Mouse (Mus musculus): ENCODE measurements around the gene Mcf2l. TPM values are rescaled to one million over a fixed set of nuclear protein-coding genes. Genes with fewer than 3 reads are reported as not detected.

The Mcf2l gene
- polyA plus RNA-seq, 1 experiment from 2014 or later = 18.7 TPM

- 81% methylated on average over 4 of the region's 4 CpGs for WGBS
- H3K4me2 ChIP-seq (replicated peaks) = no peak overlapping the region
- H3K27me3 ChIP-seq = no peaks in the 10 kb centered on the region
- H3K9me3 ChIP-seq (replicated peaks) = no peaks in the 10 kb centered on the region
- peaks cover 5% of the 10 kb centered on the region; the same call in 1 of the 2 replicates for H3K4me1 ChIP-seq
- no peak overlapping the region for H3K27ac ChIP-seq (replicated peaks)
- H3K36me3 ChIP-seq = no peaks in the 10 kb centered on the region
- no peak overlapping the region for H3K9ac ChIP-seq
- ATAC-seq (ENCODE audit: insufficient number of reproducible peaks, low FRiP score, low TSS enrichment, low read depth) = no peak
- no peak overlapping the region for H3K4me3 ChIP-seq (replicated peaks)
These were observed 167.9 kb downstream of the Mcf2l start for GRCm38 (mm10) chr8:13041459-13041858.

GRCm38 (mm10) chr8:13047652-13048051, 174.0 kb downstream of the Mcf2l start:
- Histone ChIP-seq H3K4me3 (replicated peaks) (no peak overlapping the region), H3K9ac (no peak overlapping the region), H3K27me3 (no peaks in the 10 kb centered on the region), H3K4me2 (replicated peaks) (no peak overlapping the region), H3K27ac (replicated peaks) (no peak overlapping the region), H3K9me3 (replicated peaks) (no peaks in the 10 kb centered on the region), H3K4me1 (no peaks in the 10 kb centered on the region), H3K36me3 (no peaks in the 10 kb centered on the region)
- WGBS = 53% methylated on average over 5 of the region's 5 CpGs
- ATAC-seq (ENCODE audit: insufficient number of reproducible peaks, low FRiP score, low TSS enrichment, low read depth) = no peak

- Histone ChIP-seq H3K27ac (replicated peaks) (no peak overlapping the region), H3K4me3 (replicated peaks) (no peak overlapping the region), H3K9me3 (replicated peaks) (no peaks in the 10 kb centered on the region), H3K4me2 (replicated peaks) (no peak overlapping the region), H3K4me1 (no peaks in the 10 kb centered on the region), H3K27me3 (no peaks in the 10 kb centered on the region), H3K9ac (no peak overlapping the region), H3K36me3 (no peaks in the 10 kb centered on the region)
- 83% methylated on average over 10 of the region's 10 CpGs for WGBS
- no peak for ATAC-seq (ENCODE audit: insufficient number of reproducible peaks, low FRiP score, low TSS enrichment, low read depth)
These were observed 176.9 kb downstream of the Mcf2l start for GRCm38 (mm10) chr8:13050550-13050949.

GRCm38 (mm10) chr8:13057351-13057750, 183.7 kb downstream of the Mcf2l start:
- ATAC-seq (ENCODE audit: insufficient number of reproducible peaks, low FRiP score, low TSS enrichment, low read depth) = no peak
- 84% methylated on average over 4 of the region's 4 CpGs for WGBS

GRCm38 (mm10) chr8:13060441-13061150, 187.0 kb downstream of the Mcf2l start, which contains the start of gene Proz:
Gene Proz (plus strand): TSS chr8:13060914.
- no peaks in the 10 kb centered on the region for H3K27me3 ChIP-seq
- no peaks in the 10 kb centered on the region for H3K36me3 ChIP-seq
- WGBS = 77% methylated on average over 17 of the region's 17 CpGs
- H3K4me3 ChIP-seq (replicated peaks) = no peak within 1 kb of the TSS
- H3K4me1 ChIP-seq = no peaks in the 10 kb centered on the region
- ATAC-seq (ENCODE audit: insufficient number of reproducible peaks, low FRiP score, low TSS enrichment, low read depth) = no peak
- no peak within 1 kb of the TSS for H3K27ac ChIP-seq (replicated peaks)
- no peaks in the 10 kb centered on the region for H3K9me3 ChIP-seq (replicated peaks)
- H3K9ac ChIP-seq = no peak within 1 kb of the TSS
- no peak within 1 kb of the TSS for H3K4me2 ChIP-seq (replicated peaks)

More at GRCm38 (mm10) chr8:13057351-13057750, 183.7 kb downstream of the Mcf2l start:
- no peak overlapping the region for H3K27ac ChIP-seq (replicated peaks)
- no peak overlapping the region for H3K4me2 ChIP-seq (replicated peaks)
- no peaks in the 10 kb centered on the region for H3K36me3 ChIP-seq
- H3K4me1 ChIP-seq = no peaks in the 10 kb centered on the region
- no peaks in the 10 kb centered on the region for H3K9me3 ChIP-seq (replicated peaks)
- no peak overlapping the region for H3K4me3 ChIP-seq (replicated peaks)
- H3K9ac ChIP-seq = no peak overlapping the region
- no peaks in the 10 kb centered on the region for H3K27me3 ChIP-seq

GRCm38 (mm10) chr8:13063112-13063511, 189.5 kb downstream of the Mcf2l start:
- 68% methylated on average over 16 of the region's 16 CpGs for WGBS
- no peaks in the 10 kb centered on the region for H3K9me3 ChIP-seq (replicated peaks)
- H3K27me3 ChIP-seq = no peaks in the 10 kb centered on the region
- no peak overlapping the region for H3K27ac ChIP-seq (replicated peaks)
- no peak overlapping the region for H3K4me3 ChIP-seq (replicated peaks)
- H3K4me2 ChIP-seq (replicated peaks) = no peak overlapping the region
- no peak overlapping the region for H3K9ac ChIP-seq
- no peaks in the 10 kb centered on the region for H3K36me3 ChIP-seq
- H3K4me1 ChIP-seq = no peaks in the 10 kb centered on the region
- ATAC-seq (ENCODE audit: insufficient number of reproducible peaks, low FRiP score, low TSS enrichment, low read depth) = no peak

Small RNA genes within 50 kb of the gene (microRNA-seq; reads per million reads assigned to microRNA genes)
- not detected for gene Gm38671 (ENCODE audit: borderline number of aligned reads)

Other genes with a start within 250 kb of the Mcf2l start
- 33.8 and 38.6 TPM in 2 replicates for gene Tubgcp3, start 201.6 kb upstream of the Mcf2l start, polyA plus RNA-seq (2015; fragmentation: Nextera tagmentation; extraction: Ambion mirVana)
- gene Atp11a, start 116.8 kb upstream of the Mcf2l start, polyA plus RNA-seq (2015; fragmentation: Nextera tagmentation; extraction: Ambion mirVana) = 19.9 and 22.2 TPM in 2 replicates
- gene F7, start 152.2 kb downstream of the Mcf2l start, polyA plus RNA-seq (2015; fragmentation: Nextera tagmentation; extraction: Ambion mirVana) = 0.11 TPM in 1 of 2 replicates, not detected in the other
- gene F10, start 163.5 kb downstream of the Mcf2l start, polyA plus RNA-seq (2015; fragmentation: Nextera tagmentation; extraction: Ambion mirVana) = 0.13 and 0.67 TPM in 2 replicates
- gene Proz, start 187.1 kb downstream of the Mcf2l start, polyA plus RNA-seq (2015; fragmentation: Nextera tagmentation; extraction: Ambion mirVana) = 0.13 and 0.29 TPM in 2 replicates
- gene Pcid2, start 231.7 kb downstream of the Mcf2l start, polyA plus RNA-seq (2015; fragmentation: Nextera tagmentation; extraction: Ambion mirVana) = 37.4 and 41.9 TPM in 2 replicates
- 104 and 106 TPM in 2 replicates for gene Cul4a, start 231.8 kb downstream of the Mcf2l start, polyA plus RNA-seq (2015; fragmentation: Nextera tagmentation; extraction: Ambion mirVana)